ENCODE assay signal across 9 mouse cellular contexts in genomic region chr4:33188164-33188563, GRCm38 (mm10). TPM values are rescaled to one million over a fixed set of nuclear protein-coding genes. Genes with fewer than 3 reads are reported as not detected.
DNase-seq lines count a peak whose midpoint lies in the region; ATAC-seq and TF ChIP-seq lines count a peak whose summit lies in the region.
"Had no signal": no experiment of that assay in that cellular context is flagged by ENCODE, and none has a peak within 500 bp of the region (broad histone marks: within the 10 kb centered on the region; RNA-seq: fewer than 3 reads in every experiment).

No protein-coding gene starts in this region.

- peak overlapping the region; percentile 80 for H3K9ac ChIP-seq in forebrain, embryonic 14.5 days (ENCODE audit: low read length)
- peak overlapping the region; percentile 86; the same call in 1 of the 2 replicates for H3K9ac ChIP-seq in hindbrain, postnatal 0 days (replicated peaks; ENCODE audit: low read length)
- no peak overlapping the region for H3K9ac ChIP-seq in liver, embryonic 13.5 days

- peak; percentile 60 for DNase-seq in embryo, embryonic 10 days (ENCODE audit: low spot score)
- DNase-seq in embryo, embryonic 9.5 days (ENCODE audit: extremely low spot score): no peak
- peak; percentile 65 for DNase-seq in brain, adult 2 months (ENCODE audit: low read depth, low spot score)
- DNase-seq in forebrain, embryonic 14.5 days (ENCODE audit: low spot score): peak; percentile 80
- peak; percentile 84 for DNase-seq in hindbrain, postnatal 0 days (ENCODE audit: low spot score)
- DNase-seq in liver, embryonic 13.5 days: no peak
- peak; percentile 31 for DNase-seq in neural tube, embryonic 10.5 days (ENCODE audit: extremely low spot score, low spot score)
- DNase-seq in Muller cell, postnatal 12 days (ENCODE audit: inconsistent ontology term): no peak

- ATAC-seq in forebrain, embryonic 14.5 days: peak; percentile 6; the same call in 1 of the 2 replicates
- no peak for ATAC-seq in hindbrain, postnatal 0 days
- ATAC-seq in liver, embryonic 13.5 days (ENCODE audit: low read depth): no peak

- 13% methylated on average over 9 of the region's 9 CpGs for whole genome bisulfite sequencing in forebrain, embryonic 14.5 days
- 12% methylated on average over 9 of the region's 9 CpGs for WGBS in hindbrain, postnatal 0 days
- 29% methylated on average over 9 of the region's 9 CpGs for WGBS in liver, embryonic 13.5 days (ENCODE audit: insufficient replicate concordance)

- H3K4me2 ChIP-seq in forebrain, embryonic 14.5 days (ENCODE audit: low read length): peak overlapping the region; percentile 71
- H3K4me2 ChIP-seq in hindbrain, postnatal 0 days (ENCODE audit: low read depth, low read length): peak overlapping the region; percentile 71
- H3K4me2 ChIP-seq in liver, embryonic 13.5 days: 0 out of 2 replicates have a peak overlapping the region, but pooled peaks have one; percentile 76

- peaks cover 14% of the 10 kb centered on the region for H3K36me3 ChIP-seq in forebrain, embryonic 14.5 days (ENCODE audit: control insufficient read depth, insufficient read depth, low read length)
- 0 out of 2 replicates have a peak, but pooled peaks cover 5% of the 10 kb centered on the region for H3K36me3 ChIP-seq in hindbrain, postnatal 0 days (ENCODE audit: insufficient read depth, low read length)
- no peaks in the 10 kb centered on the region for H3K36me3 ChIP-seq in liver, embryonic 13.5 days

- H3K4me3 ChIP-seq in forebrain, embryonic 14.5 days (ENCODE audit: low read depth, low read length): peak overlapping the region; percentile 61
- peak overlapping the region; percentile 71 for H3K4me3 ChIP-seq in hindbrain, postnatal 0 days (ENCODE audit: low read length)
- H3K4me3 ChIP-seq in liver, embryonic 13.5 days (replicated peaks): no peak overlapping the region

- H3K4me1 ChIP-seq in forebrain, embryonic 14.5 days (ENCODE audit: control insufficient read depth, insufficient read depth, low read length): no peaks in the 10 kb centered on the region
- H3K4me1 ChIP-seq in hindbrain, postnatal 0 days (ENCODE audit: insufficient read depth, low read length): 0 out of 2 replicates have a peak, but pooled peaks cover 4% of the 10 kb centered on the region
- peaks cover 4% of the 10 kb centered on the region for H3K4me1 ChIP-seq in liver, embryonic 13.5 days (replicated peaks)

- H3K9me3 ChIP-seq in forebrain, embryonic 14.5 days (replicated peaks; ENCODE audit: control insufficient read depth, low read length): no peaks in the 10 kb centered on the region
- H3K9me3 ChIP-seq in hindbrain, postnatal 0 days (ENCODE audit: low read length): no peaks in the 10 kb centered on the region
- no peaks in the 10 kb centered on the region for H3K9me3 ChIP-seq in liver, embryonic 13.5 days (replicated peaks)

- peak; percentile 57 for TF ChIP-seq CTCF in hindbrain, postnatal 0 days (IDR thresholded peaks at IDR 0.05; ENCODE audit: low read depth)

- H3K27ac ChIP-seq in forebrain, embryonic 14.5 days (ENCODE audit: low read depth, low read length): no peak overlapping the region
- H3K27ac ChIP-seq in hindbrain, postnatal 0 days: peak overlapping the region; percentile 97; the same call in 1 of the 2 replicates
- H3K27ac ChIP-seq in liver, embryonic 13.5 days: no peak overlapping the region

- H3K27me3 ChIP-seq in forebrain, embryonic 14.5 days (replicated peaks; ENCODE audit: control insufficient read depth, insufficient read depth, low read length): no peaks in the 10 kb centered on the region
- no peaks in the 10 kb centered on the region for H3K27me3 ChIP-seq in hindbrain, postnatal 0 days (ENCODE audit: insufficient read depth, low read length)
- peaks cover 44% of the 10 kb centered on the region for H3K27me3 ChIP-seq in liver, embryonic 13.5 days

RNA-seq across cellular contexts. Expression of gene Pm20d2, which starts 1.4 kb away (rescaled TPM):
- polyA plus RNA-seq in forebrain, embryonic 14.5 days (2014; fragmentation: Nextera tagmentation; extraction: Ambion mirVana): 2.0 and 2.5 TPM in 2 replicates
- total RNA-seq in hindbrain, postnatal 0 days (2014; rRNA removed): 12.1 and 13.2 TPM in 2 replicates
- 3.4 and 3.6 TPM in 2 replicates for polyA plus RNA-seq in hindbrain, postnatal 0 days (2015; fragmentation: Nextera tagmentation; extraction: Ambion mirVana)
- 0.23 and 0.24 TPM in 2 replicates for polyA plus RNA-seq in liver, embryonic 13.5 days (2015; fragmentation: Nextera tagmentation; extraction: Ambion mirVana)
- polyA plus RNA-seq: erythroblast, embryonic 14.5 days had no signal

RNA-seq across cellular contexts. Expression of gene Srsf12, which starts 20.6 kb away (rescaled TPM):
- 22.9 and 34.8 TPM in 2 replicates for polyA plus RNA-seq in forebrain, embryonic 14.5 days (2014; fragmentation: Nextera tagmentation; extraction: Ambion mirVana)
- total RNA-seq in hindbrain, postnatal 0 days (2014; rRNA removed): 53.6 and 56.6 TPM in 2 replicates
- polyA plus RNA-seq in hindbrain, postnatal 0 days (2015; fragmentation: Nextera tagmentation; extraction: Ambion mirVana): 59.5 and 64.9 TPM in 2 replicates
- polyA plus RNA-seq in liver, embryonic 13.5 days (2015; fragmentation: Nextera tagmentation; extraction: Ambion mirVana): 0.31 and 0.37 TPM in 2 replicates
- polyA plus RNA-seq: erythroblast, embryonic 14.5 days had no signal

RNA-seq across cellular contexts. Expression of gene Gabrr1, which starts 55.8 kb away (rescaled TPM):
- not detected in 2 replicates for polyA plus RNA-seq in forebrain, embryonic 14.5 days (2014; fragmentation: Nextera tagmentation; extraction: Ambion mirVana)
- total RNA-seq in hindbrain, postnatal 0 days (2014; rRNA removed): 0.21 TPM in 1 of 2 replicates, not detected in the other
- polyA plus RNA-seq in hindbrain, postnatal 0 days (2015; fragmentation: Nextera tagmentation; extraction: Ambion mirVana): 0.37 and 0.61 TPM in 2 replicates
- polyA plus RNA-seq in liver, embryonic 13.5 days (2015; fragmentation: Nextera tagmentation; extraction: Ambion mirVana): not detected in 2 replicates

Comparison
In these comparisons a context has a peak if more than half of its experiments do, and no peak if none do; other contexts are left out.
1. DNase-seq: peak in embryo, embryonic 10 days (single experiment), brain, adult 2 months (single experiment), forebrain, embryonic 14.5 days (single experiment), hindbrain, postnatal 0 days (single experiment) and neural tube, embryonic 10.5 days (single experiment); none in embryo, embryonic 9.5 days (single experiment), liver, embryonic 13.5 days (single experiment) and Muller cell, postnatal 12 days (single experiment).
2. RNA of gene Srsf12, which starts 20.6 kb away (polyA plus RNA-seq): 59.5 to 64.9 TPM in hindbrain, postnatal 0 days and 22.9 to 34.8 TPM in forebrain, embryonic 14.5 days; 0.31 to 0.37 TPM in liver, embryonic 13.5 days; every median in the first group is over 10 times any median in the second.
3. Peak in every context shown above with its lines, with median percentiles within 50 percentile points of each other: H3K4me2 ChIP-seq.